Mouse (Mus musculus): ENCODE results near the gene Samsn1. TPM values are rescaled to one million over a fixed set of nuclear protein-coding genes. Genes with fewer than 3 reads are reported as not detected.
A peak's percentile ranks its signal among the peaks of the same experiment; 100 is the strongest.

Samsn1 gene
- polyA plus RNA-seq, 1 experiment = 8.4 TPM

DNA sequence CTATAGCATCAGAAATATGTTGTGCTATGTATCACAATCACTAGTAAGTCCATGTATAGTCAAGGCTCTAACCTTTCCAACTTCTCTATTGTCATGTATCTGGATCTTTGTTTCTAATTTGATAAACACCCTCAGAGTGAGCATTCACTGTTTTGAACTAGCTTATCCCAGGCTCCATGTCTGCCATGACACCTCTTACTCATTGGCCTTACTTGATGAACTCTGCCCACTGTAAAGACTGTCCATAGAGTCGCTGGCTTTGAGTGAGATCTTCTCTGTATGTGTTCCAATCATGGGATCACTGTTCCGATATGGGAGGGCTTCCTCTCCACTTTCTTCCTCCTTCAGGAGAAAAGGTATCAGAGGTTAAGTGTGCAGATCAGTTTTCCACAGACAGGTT is 143.2 kb downstream of the Samsn1 start:
- Histone ChIP-seq H3K36me3 (ENCODE audit: control insufficient read depth, insufficient read depth, low read length) (peaks cover 16% of the 10 kb centered on the region; the same call in 1 of the 2 replicates), H3K4me3 (ENCODE audit: control insufficient read depth, insufficient read depth, low read length) (no peak overlapping the region), H3K27me3 (ENCODE audit: control insufficient read depth, insufficient read depth, low read length) (no peaks in the 10 kb centered on the region), H3K4me1 (replicated peaks; ENCODE audit: control insufficient read depth, insufficient read depth, low read length) (no peaks in the 10 kb centered on the region), H3K27ac (ENCODE audit: control insufficient read depth, insufficient read depth, low read length) (no peak overlapping the region)
- no peak for DNase-seq
- no peak for TF ChIP-seq POLR2A (IDR thresholded peaks at IDR 0.05; ENCODE audit: control insufficient read depth, extremely low read depth, insufficient read depth, low read length, poor library complexity)
- no peak for TF ChIP-seq CTCF (IDR thresholded peaks at IDR 0.05; ENCODE audit: borderline replicate concordance, control insufficient read depth, extremely low read depth, insufficient read depth, low read length, poor library complexity)
- WGBS = 99% methylated on average over 2 of the region's 2 CpGs

DNA sequence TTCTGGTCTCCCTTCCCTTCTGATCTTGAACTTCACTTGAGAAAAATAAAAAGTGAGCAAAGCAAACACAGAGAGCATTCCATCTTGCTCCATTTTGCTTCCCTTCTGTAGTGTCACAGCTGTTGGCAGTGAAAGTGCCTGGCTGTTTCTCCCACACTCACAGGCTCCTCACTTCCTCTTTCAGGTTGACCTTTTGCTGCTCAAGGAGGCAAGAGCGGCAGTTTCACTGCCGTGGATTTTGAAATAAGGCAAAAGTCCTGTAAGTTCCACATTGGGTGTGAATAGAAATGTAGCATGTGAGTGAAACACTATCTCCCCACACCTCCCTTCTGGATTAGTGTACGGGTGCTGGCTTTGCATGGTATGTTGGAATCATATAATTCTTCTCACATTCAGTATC is 144.9 kb downstream of the Samsn1 start:
- no peaks in the 10 kb centered on the region for H3K27me3 ChIP-seq (ENCODE audit: control insufficient read depth, insufficient read depth, low read length)
- no peaks in the 10 kb centered on the region for H3K4me1 ChIP-seq (replicated peaks; ENCODE audit: control insufficient read depth, insufficient read depth, low read length)
- WGBS = 27% methylated on average over 3 of the region's 3 CpGs
- H3K36me3 ChIP-seq (ENCODE audit: control insufficient read depth, insufficient read depth, low read length) = peaks cover 14% of the 10 kb centered on the region; the same call in 1 of the 2 replicates
- no peak overlapping the region for H3K27ac ChIP-seq (ENCODE audit: control insufficient read depth, insufficient read depth, low read length)
- no peak for TF ChIP-seq POLR2A (IDR thresholded peaks at IDR 0.05; ENCODE audit: control insufficient read depth, extremely low read depth, insufficient read depth, low read length, poor library complexity)
- no peak for TF ChIP-seq CTCF (IDR thresholded peaks at IDR 0.05; ENCODE audit: borderline replicate concordance, control insufficient read depth, extremely low read depth, insufficient read depth, low read length, poor library complexity)
- DNase-seq = no peak
- no peak overlapping the region for H3K4me3 ChIP-seq (ENCODE audit: control insufficient read depth, insufficient read depth, low read length)

DNA sequence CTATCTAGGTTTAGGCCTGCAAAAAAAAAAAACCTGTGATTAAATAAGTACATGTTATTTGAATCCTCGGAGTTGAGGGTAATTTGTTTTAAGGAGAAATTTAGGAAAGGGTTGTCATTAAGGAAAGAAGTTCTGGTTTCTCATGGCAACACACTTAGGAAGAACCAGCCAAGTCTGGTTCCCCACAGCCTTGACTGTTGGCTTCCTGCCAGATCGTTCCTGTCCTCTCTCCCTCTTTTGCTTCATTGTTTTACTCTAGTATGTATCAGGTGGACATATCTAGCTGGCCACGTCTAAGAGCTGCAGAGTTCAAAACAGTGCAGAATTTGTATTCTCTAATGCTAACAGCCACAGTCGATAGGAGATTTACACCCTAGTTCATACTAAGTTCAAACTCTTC is 146.2 kb downstream of the Samsn1 start:
- peaks cover 14% of the 10 kb centered on the region; the same call in 1 of the 2 replicates for H3K36me3 ChIP-seq (ENCODE audit: control insufficient read depth, insufficient read depth, low read length)
- WGBS = 91% methylated on average over 4 of the region's 4 CpGs
- DNase-seq = no peak
- H3K4me1 ChIP-seq (replicated peaks; ENCODE audit: control insufficient read depth, insufficient read depth, low read length) = no peaks in the 10 kb centered on the region
- H3K27me3 ChIP-seq (ENCODE audit: control insufficient read depth, insufficient read depth, low read length) = no peaks in the 10 kb centered on the region
- no peak overlapping the region for H3K4me3 ChIP-seq (ENCODE audit: control insufficient read depth, insufficient read depth, low read length)
- TF ChIP-seq CTCF (IDR thresholded peaks at IDR 0.05; ENCODE audit: borderline replicate concordance, control insufficient read depth, extremely low read depth, insufficient read depth, low read length, poor library complexity) (no peak), POLR2A (IDR thresholded peaks at IDR 0.05; ENCODE audit: control insufficient read depth, extremely low read depth, insufficient read depth, low read length, poor library complexity) (no peak)
- H3K27ac ChIP-seq (ENCODE audit: control insufficient read depth, insufficient read depth, low read length) = no peak overlapping the region

DNA sequence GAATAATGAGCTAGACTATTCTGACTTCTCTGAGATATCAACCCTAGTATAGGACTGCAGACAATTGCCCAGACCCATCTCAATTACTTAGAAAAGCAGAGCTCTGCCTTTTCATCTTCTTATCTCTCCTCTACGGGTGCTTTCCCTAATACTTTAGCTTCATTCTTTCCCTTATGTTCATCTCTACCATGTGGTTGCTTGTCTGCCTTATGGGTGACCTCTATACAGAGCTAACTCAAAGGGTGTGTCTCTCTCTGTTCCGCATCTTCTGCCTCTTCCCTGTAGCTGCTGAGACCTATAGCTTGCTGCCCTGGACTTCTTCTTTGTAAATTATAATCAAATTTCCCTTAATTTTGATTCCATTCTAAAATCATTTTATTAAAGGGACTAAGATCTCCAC is 147.6 kb downstream of the Samsn1 start:
- WGBS = 91% methylated on average over 2 of the region's 2 CpGs
- no peaks in the 10 kb centered on the region for H3K4me1 ChIP-seq (replicated peaks; ENCODE audit: control insufficient read depth, insufficient read depth, low read length)
- H3K27ac ChIP-seq (ENCODE audit: control insufficient read depth, insufficient read depth, low read length) = no peak overlapping the region
- no peak overlapping the region for H3K4me3 ChIP-seq (ENCODE audit: control insufficient read depth, insufficient read depth, low read length)
- H3K36me3 ChIP-seq (ENCODE audit: control insufficient read depth, insufficient read depth, low read length) = peaks cover 19% of the 10 kb centered on the region; the same call in 1 of the 2 replicates
- no peak for TF ChIP-seq POLR2A (IDR thresholded peaks at IDR 0.05; ENCODE audit: control insufficient read depth, extremely low read depth, insufficient read depth, low read length, poor library complexity)
- no peak for TF ChIP-seq CTCF (IDR thresholded peaks at IDR 0.05; ENCODE audit: borderline replicate concordance, control insufficient read depth, extremely low read depth, insufficient read depth, low read length, poor library complexity)
- no peak for DNase-seq
- no peaks in the 10 kb centered on the region for H3K27me3 ChIP-seq (ENCODE audit: control insufficient read depth, insufficient read depth, low read length)

GRCm38 (mm10) chr16:75872241-75872640 is 149.8 kb downstream of the Samsn1 start:
- H3K36me3 ChIP-seq (ENCODE audit: control insufficient read depth, insufficient read depth, low read length) = peaks cover 19% of the 10 kb centered on the region; the same call in 1 of the 2 replicates
- H3K27me3 ChIP-seq (ENCODE audit: control insufficient read depth, insufficient read depth, low read length) = no peaks in the 10 kb centered on the region
- no peak overlapping the region for H3K4me3 ChIP-seq (ENCODE audit: control insufficient read depth, insufficient read depth, low read length)
- DNase-seq = no peak
- TF ChIP-seq CTCF (IDR thresholded peaks at IDR 0.05; ENCODE audit: borderline replicate concordance, control insufficient read depth, extremely low read depth, insufficient read depth, low read length, poor library complexity) (no peak), POLR2A (IDR thresholded peaks at IDR 0.05; ENCODE audit: control insufficient read depth, extremely low read depth, insufficient read depth, low read length, poor library complexity) (no peak)
- no peak overlapping the region for H3K27ac ChIP-seq (ENCODE audit: control insufficient read depth, insufficient read depth, low read length)
- 93% methylated on average over 8 of the region's 8 CpGs for WGBS
- H3K4me1 ChIP-seq (replicated peaks; ENCODE audit: control insufficient read depth, insufficient read depth, low read length) = no peaks in the 10 kb centered on the region; the same call in 1 of the 2 replicates

- no peak for DNase-seq
- no peak for TF ChIP-seq POLR2A (IDR thresholded peaks at IDR 0.05; ENCODE audit: control insufficient read depth, extremely low read depth, insufficient read depth, low read length, poor library complexity)
- no peak for TF ChIP-seq CTCF (IDR thresholded peaks at IDR 0.05; ENCODE audit: borderline replicate concordance, control insufficient read depth, extremely low read depth, insufficient read depth, low read length, poor library complexity)
- no peak overlapping the region for H3K27ac ChIP-seq (ENCODE audit: control insufficient read depth, insufficient read depth, low read length)
- H3K4me3 ChIP-seq (ENCODE audit: control insufficient read depth, insufficient read depth, low read length) = no peak overlapping the region
- H3K27me3 ChIP-seq (ENCODE audit: control insufficient read depth, insufficient read depth, low read length) = no peaks in the 10 kb centered on the region
- 93% methylated on average over 6 of the region's 6 CpGs for WGBS
- H3K36me3 ChIP-seq (ENCODE audit: control insufficient read depth, insufficient read depth, low read length) = peaks cover 9% of the 10 kb centered on the region; the same call in 1 of the 2 replicates
- peaks cover 5% of the 10 kb centered on the region for H3K4me1 ChIP-seq (replicated peaks; ENCODE audit: control insufficient read depth, insufficient read depth, low read length)
Measured at GRCm38 (mm10) chr16:75867400-75867799, 154.7 kb downstream of the Samsn1 start.

DNA sequence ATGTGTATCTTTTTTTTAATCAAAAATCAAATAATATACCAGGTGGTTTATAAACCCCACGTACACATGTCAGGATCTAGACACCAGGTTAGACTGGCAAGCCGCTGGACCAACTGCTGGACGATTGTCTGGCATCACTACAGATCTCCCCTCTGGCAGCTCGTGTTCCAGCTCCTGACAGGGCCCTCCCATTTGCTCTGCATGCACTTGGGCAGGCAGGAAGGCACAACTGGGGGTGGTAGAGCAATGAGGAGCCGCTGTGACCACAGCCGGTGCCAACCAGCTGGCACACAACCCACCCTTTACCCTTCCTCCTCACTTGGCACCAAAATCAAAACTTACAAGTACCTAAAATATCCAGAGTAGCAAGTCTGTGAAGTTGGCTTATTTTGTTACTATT is 156.6 kb downstream of the Samsn1 start:
- peak; percentile 33 for DNase-seq
- peaks cover 5% of the 10 kb centered on the region; the same call in 1 of the 2 replicates for H3K36me3 ChIP-seq (ENCODE audit: control insufficient read depth, insufficient read depth, low read length)
- H3K4me1 ChIP-seq (replicated peaks; ENCODE audit: control insufficient read depth, insufficient read depth, low read length) = peaks cover 5% of the 10 kb centered on the region
- no peak overlapping the region for H3K4me3 ChIP-seq (ENCODE audit: control insufficient read depth, insufficient read depth, low read length)
- H3K27ac ChIP-seq (ENCODE audit: control insufficient read depth, insufficient read depth, low read length) = no peak overlapping the region
- H3K27me3 ChIP-seq (ENCODE audit: control insufficient read depth, insufficient read depth, low read length) = no peaks in the 10 kb centered on the region
- 17% methylated on average over 6 of the region's 6 CpGs for WGBS
- TF ChIP-seq POLR2A (IDR thresholded peaks at IDR 0.05; ENCODE audit: control insufficient read depth, extremely low read depth, insufficient read depth, low read length, poor library complexity) (no peak), CTCF (IDR thresholded peaks at IDR 0.05; ENCODE audit: borderline replicate concordance, control insufficient read depth, extremely low read depth, insufficient read depth, low read length, poor library complexity) (no peak)
